Mouse (Mus musculus) heart, embryonic 15.5 days (tissue): ENCODE data around the gene Nyap2. TPM values are rescaled to one million over a fixed set of nuclear protein-coding genes. Genes with fewer than 3 reads are reported as not detected.

ENCODE experiments used
- ATAC-seq: fragments of 200-750 bp; cut with Nextera tagmentation; replicated peaks from 2 replicates; pipeline ENCODE4 v1.8.0; 2017; ENCODE audit warnings: low read depth, moderate TSS enrichment; ENCODE audit not compliant: insufficient number of reproducible peaks, insufficient read depth, low FRiP score
- H3K27ac ChIP-seq: fragments of 300-500 bp; sonication (generic); 2 replicates; pipeline ENCODE4 v1.5.1; 2015; ENCODE audit warnings: mild to moderate bottlenecking, inconsistent platforms
- H3K27me3 ChIP-seq: fragments of 300-500 bp; sonication (generic); 2 replicates; pipeline ENCODE4 v1.6.1; 2015; ENCODE audit warnings: inconsistent platforms
- H3K36me3 ChIP-seq: fragments of 300-500 bp; sonication (generic); 2 replicates; pipeline ENCODE4 v1.6.1; 2015; ENCODE audit warnings: mild to moderate bottlenecking, inconsistent platforms
- H3K4me1 ChIP-seq: fragments of 300-500 bp; sonication (generic); replicated peaks from 2 replicates; pipeline ENCODE4 v1.6.1; 2015; ENCODE audit warnings: inconsistent platforms
- H3K4me2 ChIP-seq: fragments of 300-500 bp; sonication (generic); 2 replicates; pipeline ENCODE4 v1.6.1; 2015; ENCODE audit warnings: inconsistent platforms, mild to moderate bottlenecking, moderate library complexity
- H3K4me3 ChIP-seq: fragments of 300-500 bp; sonication (generic); 2 replicates; pipeline ENCODE4 v1.5.1; 2015; ENCODE audit warnings: mild to moderate bottlenecking, inconsistent platforms
- H3K9ac ChIP-seq: fragments of 300-500 bp; sonication (generic); 2 replicates; pipeline ENCODE4 v1.6.1; 2015; ENCODE audit warnings: mild to moderate bottlenecking, inconsistent platforms
- H3K9me3 ChIP-seq: fragments of 300-500 bp; sonication (generic); replicated peaks from 2 replicates; pipeline ENCODE4 v1.6.1; 2016; ENCODE audit warnings: inconsistent platforms
- WGBS: fragments of 180-500 bp; shearing (Covaris S2); methylation state at CpG from one replicate; pipeline ENCODE4 v1.1.7; 2015; ENCODE audit warnings: mixed read lengths; 5-methylcytosine and 5-hydroxymethylcytosine counted together
- polyA plus RNA-seq: library from polyadenylated mRNA; unstranded; fragments of >200 nt; fragmentation: Nextera tagmentation; extraction: Ambion mirVana; gene quantifications from 2 replicates; pipeline ENCODE4 v1.2.1, GENCODE M21; 2015

Gene Nyap2
- polyA plus RNA-seq, 1 experiment from 2014 or later, result 0.09 TPM

GRCm38 (mm10) chr1:81301661-81302060 is 224.9 kb downstream of the Nyap2 start:
- WGBS, result 2% methylated on average over 2 of the region's 2 CpGs
- no peak overlapping the region for H3K4me2 ChIP-seq
- ATAC-seq, result no peak

GRCm38 (mm10) chr1:81303389-81303788 is 226.6 kb downstream of the Nyap2 start:
- no peak overlapping the region for H3K27ac ChIP-seq
- H3K27me3 ChIP-seq, result 0 out of 2 replicates have a peak, but pooled peaks cover under 1% of the 10 kb centered on the region
- H3K9me3 ChIP-seq, result no peaks in the 10 kb centered on the region
- 42% methylated on average over 3 of the region's 3 CpGs for WGBS
- no peak overlapping the region for H3K4me3 ChIP-seq
- no peaks in the 10 kb centered on the region for H3K4me1 ChIP-seq
- no peak for ATAC-seq
- no peaks in the 10 kb centered on the region for H3K36me3 ChIP-seq
- no peak overlapping the region for H3K4me2 ChIP-seq
- no peak overlapping the region for H3K9ac ChIP-seq

More at GRCm38 (mm10) chr1:81301661-81302060, 224.9 kb downstream of the Nyap2 start:
- H3K4me3 ChIP-seq, result no peak overlapping the region
- no peak overlapping the region for H3K27ac ChIP-seq
- no peaks in the 10 kb centered on the region for H3K27me3 ChIP-seq
- no peak overlapping the region for H3K9ac ChIP-seq
- no peaks in the 10 kb centered on the region for H3K36me3 ChIP-seq
- no peaks in the 10 kb centered on the region for H3K4me1 ChIP-seq
- no peaks in the 10 kb centered on the region for H3K9me3 ChIP-seq

- Histone ChIP-seq H3K27ac (no peak overlapping the region), H3K9me3 (no peaks in the 10 kb centered on the region), H3K4me3 (no peak overlapping the region), H3K9ac (no peak overlapping the region), H3K4me2 (no peak overlapping the region), H3K27me3 (0 out of 2 replicates have a peak, but pooled peaks cover 2% of the 10 kb centered on the region), H3K4me1 (no peaks in the 10 kb centered on the region), H3K36me3 (no peaks in the 10 kb centered on the region)
- ATAC-seq, result no peak
Measured at GRCm38 (mm10) chr1:81307407-81307806, 230.7 kb downstream of the Nyap2 start.

GRCm38 (mm10) chr1:81307934-81308333 is 231.2 kb downstream of the Nyap2 start:
- 56% methylated on average over 2 of the region's 2 CpGs for WGBS
- Histone ChIP-seq H3K9me3 (no peaks in the 10 kb centered on the region), H3K4me2 (no peak overlapping the region), H3K36me3 (no peaks in the 10 kb centered on the region), H3K27ac (no peak overlapping the region), H3K9ac (no peak overlapping the region), H3K4me3 (no peak overlapping the region), H3K4me1 (no peaks in the 10 kb centered on the region), H3K27me3 (0 out of 2 replicates have a peak, but pooled peaks cover 2% of the 10 kb centered on the region)
- no peak for ATAC-seq

GRCm38 (mm10) chr1:81310087-81310626 is 233.4 kb downstream of the Nyap2 start:
- 0 out of 2 replicates have a peak, but pooled peaks cover 2% of the 10 kb centered on the region for H3K27me3 ChIP-seq
- no peaks in the 10 kb centered on the region for H3K4me1 ChIP-seq
- no peak overlapping the region for H3K4me3 ChIP-seq
- no peak overlapping the region for H3K27ac ChIP-seq
- 5% methylated on average over 1 of the region's 1 CpGs for WGBS
- no peaks in the 10 kb centered on the region for H3K9me3 ChIP-seq
- no peak overlapping the region for H3K4me2 ChIP-seq
- ATAC-seq, result no peak
- no peaks in the 10 kb centered on the region for H3K36me3 ChIP-seq
- H3K9ac ChIP-seq, result no peak overlapping the region

GRCm38 (mm10) chr1:81316403-81316994 is 239.7 kb downstream of the Nyap2 start:
- Histone ChIP-seq H3K4me3 (no peak overlapping the region), H3K27ac (no peak overlapping the region), H3K4me2 (no peak overlapping the region), H3K27me3 (no peaks in the 10 kb centered on the region), H3K9ac (no peak overlapping the region), H3K4me1 (no peaks in the 10 kb centered on the region), H3K36me3 (no peaks in the 10 kb centered on the region), H3K9me3 (no peaks in the 10 kb centered on the region)
- 54% methylated on average over 9 of the region's 9 CpGs for WGBS
- no peak for ATAC-seq

- Histone ChIP-seq H3K27me3 (no peaks in the 10 kb centered on the region), H3K4me1 (no peaks in the 10 kb centered on the region), H3K36me3 (no peaks in the 10 kb centered on the region), H3K9me3 (no peaks in the 10 kb centered on the region), H3K9ac (no peak overlapping the region), H3K27ac (no peak overlapping the region), H3K4me2 (no peak overlapping the region), H3K4me3 (no peak overlapping the region)
- 63% methylated on average over 5 of the region's 5 CpGs for WGBS
- ATAC-seq, result no peak
Measured at GRCm38 (mm10) chr1:81316995-81317413, 240.3 kb downstream of the Nyap2 start.

- Histone ChIP-seq H3K27ac (no peak overlapping the region), H3K4me2 (no peak overlapping the region), H3K4me3 (no peak overlapping the region), H3K4me1 (no peaks in the 10 kb centered on the region), H3K27me3 (no peaks in the 10 kb centered on the region), H3K9me3 (no peaks in the 10 kb centered on the region), H3K36me3 (no peaks in the 10 kb centered on the region), H3K9ac (no peak overlapping the region)
- 29% methylated on average over 1 of the region's 1 CpGs for WGBS
- ATAC-seq, result no peak
Measured at GRCm38 (mm10) chr1:81387722-81388121, 311.0 kb downstream of the Nyap2 start.
